Mouse (Mus musculus) ES-E14 (cell line): Measurements from ENCODE around the gene Cenpp. TPM values are rescaled to one million over a fixed set of nuclear protein-coding genes. Genes with fewer than 3 reads are reported as not detected.

Source experiments
- DNase-seq: peaks from one replicate; pipeline ENCODE4 v3.0.0-alpha.2; 2013; ENCODE audit warnings: low read depth, low spot score
- H3K27ac ChIP-seq: 2 replicates; pipeline ENCODE4 v1.5.1; 2012; ENCODE audit warnings: low read depth, mild to moderate bottlenecking, low read length, moderate library complexity, mixed read lengths; ENCODE audit not compliant: poor library complexity, insufficient read depth, severe bottlenecking
- H3K36me3 ChIP-seq: 2 replicates; pipeline ENCODE4 v1.6.1; 2012; ENCODE audit warnings: mild to moderate bottlenecking, low read length, moderate library complexity, mixed read lengths; ENCODE audit not compliant: control insufficient read depth, poor library complexity, insufficient read depth, severe bottlenecking
- H3K4me1 ChIP-seq, 2 experiments: fragments of 150-350 bp in 1 of 2; sonication (generic) in 1 of 2; 2 replicates each; pipeline ENCODE4 v1.6.1; 2012; ENCODE audit warnings: low read length in 2 of 2, mild to moderate bottlenecking in 1 of 2, mixed read lengths in 1 of 2; ENCODE audit not compliant: control insufficient read depth in 2 of 2, insufficient read depth in 2 of 2, poor library complexity in 1 of 2
- H3K4me3 ChIP-seq, 2 experiments: fragments of 150-350 bp in 1 of 2; sonication (generic) in 1 of 2; 2 replicates each; pipeline ENCODE4 v1.5.1; 2012; ENCODE audit warnings: low read length in 2 of 2, low read depth in 1 of 2, mild to moderate bottlenecking in 1 of 2, mixed read lengths in 1 of 2; ENCODE audit not compliant: insufficient read depth in 1 of 2, poor library complexity in 1 of 2, severe bottlenecking in 1 of 2
- H3K9ac ChIP-seq: 2 replicates; pipeline ENCODE4 v1.6.1; 2012; ENCODE audit warnings: low read depth, mild to moderate bottlenecking, low read length, mixed read lengths; ENCODE audit not compliant: poor library complexity, insufficient read depth, severe bottlenecking
- H3K9me3 ChIP-seq: fragments of 150-350 bp; sonication (generic); 2 replicates; pipeline ENCODE4 v1.6.1; 2012; ENCODE audit warnings: low read depth, mild to moderate bottlenecking, low read length; ENCODE audit not compliant: control insufficient read depth, insufficient read depth
- CHD2 ChIP-seq: IDR thresholded peaks from 2 replicates; pipeline ENCODE4 v1.6.1; 2014; ENCODE audit warnings: mild to moderate bottlenecking, low read depth, low read length, inconsistent platforms
- HCFC1 ChIP-seq: IDR thresholded peaks from 2 replicates; pipeline ENCODE4 v1.6.1; 2012; ENCODE audit warnings: low read length, inconsistent platforms, borderline replicate concordance; ENCODE audit not compliant: insufficient read depth
- MAFK ChIP-seq: IDR thresholded peaks from 2 replicates; pipeline ENCODE4 v1.6.1; 2014; ENCODE audit warnings: mild to moderate bottlenecking, low read depth, low read length, inconsistent platforms; ENCODE audit not compliant: insufficient read depth
- ZC3H11A ChIP-seq: IDR thresholded peaks from 2 replicates; pipeline ENCODE4 v1.6.1; 2012; ENCODE audit warnings: low read depth, mild to moderate bottlenecking, inconsistent platforms, low read length, borderline replicate concordance
- ZNF384 ChIP-seq: IDR thresholded peaks from 2 replicates; pipeline ENCODE4 v1.6.1; 2012; ENCODE audit warnings: low read depth, low read length, inconsistent platforms
- in situ Hi-C, 2 experiments: fragments of 600-800 bp; cut with MboI; formaldehyde crosslinking; loops; one replicate each; pipeline ENCODE4 v1.15.1; 2025; ENCODE audit warnings: low sequenced_read_pairs in 2 of 2, inconsistent platforms in 1 of 2; ENCODE audit not compliant: unreplicated experiment in 2 of 2
- total RNA-seq: library from RNA; depleted of rRNA; stranded (reverse); fragments of 300-350 nt; gene quantifications from 2 replicates; pipeline ENCODE4 v1.2.3, GENCODE M21; 2012; rRNA removed

The Cenpp gene
- 21.0 and 25.4 TPM in 2 replicates for total RNA-seq

DNA sequence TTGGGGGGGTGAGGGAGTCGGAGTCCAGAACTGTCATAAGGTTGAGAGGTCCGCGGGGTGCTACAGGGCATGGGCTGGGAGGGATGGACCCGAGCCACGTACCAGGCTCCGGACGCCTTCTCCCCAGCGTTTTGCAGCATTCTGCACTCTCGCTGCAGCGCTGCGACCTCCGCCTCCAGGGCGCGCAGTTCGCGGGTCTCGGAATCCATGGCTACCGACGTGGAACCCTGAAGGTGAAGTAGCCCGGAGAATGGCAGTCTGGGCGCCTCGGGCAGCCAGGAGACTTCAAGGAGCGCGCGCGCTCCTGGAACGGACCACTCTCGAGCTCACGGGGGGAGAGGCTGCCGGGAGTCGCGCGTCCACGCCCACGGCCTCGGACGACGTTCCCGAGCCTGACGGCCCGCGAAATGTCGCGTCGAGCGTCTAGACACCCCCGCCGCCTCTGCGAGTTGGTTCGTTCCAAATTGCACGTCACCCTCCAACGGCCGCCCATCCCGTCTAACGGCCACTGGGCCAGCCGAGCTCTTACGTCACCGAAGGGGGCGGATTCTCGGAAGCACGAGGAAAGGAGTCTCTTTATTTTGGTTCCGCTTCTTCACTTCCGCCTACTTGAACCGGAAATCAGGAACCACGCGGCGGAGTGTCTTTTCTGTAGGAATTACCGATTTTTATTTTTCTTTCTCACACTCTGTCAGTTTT lies at the start of gene Cenpp, which contains the start of gene Nol8:
Gene Cenpp, minus strand, starts transcription at position 305 of the 699 bp plus-strand sequence.
Gene Nol8, plus strand, starts transcription at position 598 of the 699 bp plus-strand sequence.
- peak within 1 kb of the TSS; percentile 93 for H3K9ac ChIP-seq
- peak within 1 kb of the TSS; percentile 79 to 95 for H3K4me3 ChIP-seq
- peaks cover 0 to 6% of the 10 kb centered on the region in 2 experiments; a peak in 1 of 4 replicates for H3K4me1 ChIP-seq
- peak within 1 kb of the TSS; percentile 65 for H3K27ac ChIP-seq
- TF ChIP-seq ZNF384 = no peak
- peak; percentile 41; the same call in 1 of the 2 replicates for TF ChIP-seq CHD2
- peak; percentile 63; the same call in 1 of the 2 replicates for TF ChIP-seq HCFC1
- in situ Hi-C loops = no loop called here
- H3K9me3 ChIP-seq = no peaks in the 10 kb centered on the region
- peaks cover 8% of the 10 kb centered on the region for H3K36me3 ChIP-seq
- peak; percentile 98 for DNase-seq

DNA sequence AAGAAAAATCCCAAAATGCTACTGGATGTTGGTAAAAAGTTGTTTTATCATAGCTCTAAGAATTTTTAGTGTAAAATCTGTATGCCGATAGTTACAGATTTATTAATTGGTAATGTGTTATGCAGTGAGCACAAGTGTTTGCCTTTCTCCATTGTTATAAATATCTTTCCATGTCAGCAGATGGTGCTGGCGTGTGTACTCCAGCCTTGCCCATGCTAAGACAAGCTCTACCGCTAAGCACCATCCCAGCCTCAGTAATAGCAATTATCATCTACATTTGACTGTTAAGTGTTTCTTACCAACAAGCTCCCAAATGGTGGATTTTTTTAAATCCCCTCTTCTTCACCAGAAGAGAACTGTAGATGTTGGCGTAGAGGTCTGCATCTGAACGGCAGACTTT lies 38.5 kb upstream of the Cenpp start:
- TF ChIP-seq HCFC1 (no peak), MAFK (no peak), CHD2 (no peak), ZC3H11A (no peak), ZNF384 (no peak)
- H3K4me3 ChIP-seq = no peak overlapping the region
- H3K27ac ChIP-seq = no peak overlapping the region
- no peaks in the 10 kb centered on the region for H3K4me1 ChIP-seq
- no peaks in the 10 kb centered on the region for H3K9me3 ChIP-seq
- no peak for DNase-seq
- no peak overlapping the region for H3K9ac ChIP-seq
- H3K36me3 ChIP-seq = peaks cover 36% of the 10 kb centered on the region
- in situ Hi-C loops = no loop called here

DNA sequence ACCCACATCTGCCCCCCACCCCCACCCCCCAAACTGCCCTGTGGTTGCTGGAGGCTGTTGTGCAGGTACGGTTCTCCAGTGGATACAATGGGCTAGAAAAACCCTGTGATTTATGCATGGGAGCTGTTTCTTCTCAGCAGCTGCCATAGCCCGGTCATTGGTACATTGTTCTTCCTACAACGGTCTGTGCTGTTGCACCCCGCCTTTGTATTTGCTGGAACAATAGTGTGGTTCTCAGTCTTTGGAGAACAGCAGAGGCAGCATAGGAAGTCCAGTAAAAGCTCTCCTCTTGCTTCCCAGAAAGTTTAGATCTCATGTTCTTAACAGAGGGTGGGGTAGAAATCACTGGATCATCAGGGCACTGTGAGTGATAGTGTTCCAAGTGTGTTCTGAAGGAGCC lies 31.7 kb upstream of the Cenpp start:
- Histone ChIP-seq H3K4me3 (peak overlapping the region; percentile 38 to 39), H3K36me3 (peaks cover 19% of the 10 kb centered on the region), H3K9me3 (no peaks in the 10 kb centered on the region), H3K27ac (no peak overlapping the region; the same call in 1 of the 2 replicates), H3K4me1 (peaks cover 3 to 6% of the 10 kb centered on the region in 2 experiments; a peak in 3 of 4 replicates), H3K9ac (peak overlapping the region; percentile 3; the same call in 1 of the 2 replicates)
- in situ Hi-C loops = no loop called here
- DNase-seq = peak; percentile 12
- no peak for TF ChIP-seq ZC3H11A
- no peak for TF ChIP-seq ZNF384
- no peak for TF ChIP-seq CHD2
- TF ChIP-seq HCFC1 = no peak
- TF ChIP-seq MAFK = no peak

DNA sequence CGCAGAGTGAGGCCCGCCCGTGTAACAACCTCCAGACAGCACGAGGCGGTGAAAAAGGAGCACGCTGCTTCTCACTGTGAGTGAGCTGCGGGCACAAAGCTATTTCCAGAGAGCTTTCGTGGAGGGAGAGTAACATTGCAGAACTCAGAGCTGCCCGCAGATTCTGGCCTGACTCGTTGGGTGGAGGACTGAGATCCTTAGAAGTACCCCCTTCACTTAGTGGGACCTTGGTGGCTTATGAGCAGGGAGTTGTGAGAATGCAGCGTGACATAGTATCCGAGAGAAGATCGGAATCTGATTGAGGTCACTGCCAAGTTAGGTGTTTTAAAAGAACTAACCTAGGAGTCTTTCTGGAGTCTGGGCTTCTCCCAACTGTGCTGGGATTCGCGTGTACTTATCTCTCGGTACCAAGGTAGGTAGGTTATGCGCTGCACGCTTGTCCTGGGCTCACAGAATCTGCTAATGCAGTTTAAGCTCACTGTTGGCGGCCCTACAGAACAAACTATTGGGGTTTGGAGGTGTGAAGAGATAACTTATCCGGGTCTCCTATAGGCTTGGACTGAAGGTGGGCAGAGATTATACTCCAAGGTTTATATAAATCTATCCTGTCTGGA lies 29.8 kb upstream of the Cenpp start:
- Histone ChIP-seq H3K9ac (peak overlapping the region; percentile 94), H3K4me1 (peaks cover 3 to 6% of the 10 kb centered on the region in 2 experiments; a peak in 3 of 4 replicates), H3K9me3 (no peaks in the 10 kb centered on the region), H3K27ac (peak overlapping the region; percentile 38), H3K4me3 (peak overlapping the region; percentile 87 to 96), H3K36me3 (peaks cover 5% of the 10 kb centered on the region)
- TF ChIP-seq ZNF384 = no peak
- no peak for TF ChIP-seq ZC3H11A
- no peak for TF ChIP-seq CHD2
- TF ChIP-seq HCFC1 = no peak
- TF ChIP-seq MAFK = 0 out of 2 replicates have a peak, but pooled peaks have one; percentile 1
- in situ Hi-C loops = no loop called here
- peak; percentile 7 for DNase-seq
